Mouse (Mus musculus) myocyte (in vitro differentiated cells): ENCODE measurements around the gene Rgs6.

ENCODE experiments used
- CEBPB ChIP-seq: IDR thresholded peaks from 2 replicates; pipeline ENCODE4 v1.6.1; 2011; ENCODE audit warnings: mild to moderate bottlenecking, moderate library complexity; ENCODE audit not compliant: poor library complexity, insufficient read depth, severe bottlenecking
- E2F4 ChIP-seq: IDR thresholded peaks from one replicate; pipeline ENCODE4 v1.6.1; 2011; ENCODE audit warnings: mild to moderate bottlenecking, control low read depth, moderate library complexity; ENCODE audit not compliant: insufficient read depth
- MAX ChIP-seq: IDR thresholded peaks from one replicate; pipeline ENCODE4 v1.6.1; 2011; ENCODE audit warnings: low read depth, mild to moderate bottlenecking, control low read depth
- MYOD1 ChIP-seq, 3 experiments: IDR thresholded peaks; one replicate each; pipeline ENCODE4 v1.6.1; 2011; ENCODE audit warnings: control low read depth in 2 of 3, low read depth in 2 of 3, mild to moderate bottlenecking in 2 of 3, moderate library complexity in 1 of 3; ENCODE audit not compliant: insufficient read length in 2 of 3, control insufficient read depth in 1 of 3
- MYOG ChIP-seq, 3 experiments: IDR thresholded peaks; one replicate each; pipeline ENCODE4 v1.6.1; 2011; ENCODE audit warnings: control low read depth in 2 of 3, low read depth in 2 of 3, mild to moderate bottlenecking in 2 of 3; ENCODE audit not compliant: insufficient read length in 2 of 3, control insufficient read depth in 1 of 3, insufficient read depth in 1 of 3
- POLR2A ChIP-seq: IDR thresholded peaks from one replicate; pipeline ENCODE4 v1.6.1; 2011; ENCODE audit warnings: low read depth, mild to moderate bottlenecking, control low read depth, moderate library complexity; ENCODE audit not compliant: insufficient read length
- REST ChIP-seq: IDR thresholded peaks from one replicate; pipeline ENCODE4 v1.6.1; 2011; ENCODE audit warnings: mild to moderate bottlenecking, control low read depth, moderate library complexity; ENCODE audit not compliant: insufficient read depth, insufficient read length
- TCF12 ChIP-seq: IDR thresholded peaks from one replicate; pipeline ENCODE4 v1.6.1; 2011; ENCODE audit warnings: mild to moderate bottlenecking, control low read depth; ENCODE audit not compliant: poor library complexity, insufficient read depth, severe bottlenecking
- TCF3 ChIP-seq: IDR thresholded peaks from one replicate; pipeline ENCODE4 v1.6.1; 2011; ENCODE audit warnings: low read depth, control low read depth; ENCODE audit not compliant: insufficient read length
- USF1 ChIP-seq: IDR thresholded peaks from one replicate; pipeline ENCODE4 v1.6.1; 2011; ENCODE audit warnings: low read depth, mild to moderate bottlenecking, control low read depth, moderate library complexity

DNA sequence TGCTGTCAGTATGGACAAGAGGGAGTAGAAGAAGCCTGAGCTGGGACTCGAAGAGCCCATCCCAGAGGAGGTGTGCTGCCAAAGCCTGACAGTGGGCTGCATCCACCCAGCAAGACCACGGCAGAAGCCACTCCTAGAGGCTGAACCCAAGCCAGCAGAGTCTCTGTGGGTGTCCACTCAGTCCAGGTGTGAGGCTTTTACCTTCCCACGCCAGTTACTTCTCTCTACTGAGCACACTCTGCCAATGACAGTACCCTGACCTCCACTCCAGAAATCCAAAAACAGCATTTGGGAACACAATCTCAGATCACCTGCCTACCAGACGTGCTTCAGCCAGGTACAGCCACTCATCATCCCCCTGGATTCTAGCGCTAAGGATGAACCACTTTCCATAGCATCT is 619.4 kb downstream of the Rgs6 start:
- TF ChIP-seq POLR2A (no peak), TCF3 (no peak), TCF12 (no peak), CEBPB (no peak), MYOG (IDR thresholded peaks at IDR 0.05; ENCODE audit: control insufficient read depth in 1 of 3, insufficient read depth in 1 of 3, insufficient read length in 2 of 3, low read depth in 2 of 3) (no peak), MYOD1 (IDR thresholded peaks at IDR 0.05; ENCODE audit: control insufficient read depth in 1 of 3, insufficient read length in 2 of 3, low read depth in 2 of 3) (no peak), USF1 (no peak), E2F4 (no peak), MAX (no peak), REST (no peak)
